Mouse (Mus musculus) embryonic facial prominence, embryonic 15.5 days (tissue): ENCODE results near the gene Smarcal1. TPM values are rescaled to one million over a fixed set of nuclear protein-coding genes. Genes with fewer than 3 reads are reported as not detected.

ENCODE experiments used
- ATAC-seq: fragments of 200-750 bp; cut with Nextera tagmentation; 2 replicates; pipeline ENCODE4 v1.8.0; 2017; ENCODE audit warnings: low read depth, moderate TSS enrichment; ENCODE audit not compliant: insufficient number of reproducible peaks, low FRiP score, low TSS enrichment
- H3K27ac ChIP-seq: fragments of 300-500 bp; sonication (generic); replicated peaks from 2 replicates; pipeline ENCODE4 v1.5.1; 2015; ENCODE audit warnings: mild to moderate bottlenecking, inconsistent platforms
- H3K27me3 ChIP-seq: fragments of 300-500 bp; sonication (generic); 2 replicates; pipeline ENCODE4 v1.6.1; 2015; ENCODE audit warnings: inconsistent platforms
- H3K36me3 ChIP-seq: fragments of 300-500 bp; sonication (generic); 2 replicates; pipeline ENCODE4 v1.6.1; 2015; ENCODE audit warnings: mild to moderate bottlenecking, inconsistent platforms
- H3K4me1 ChIP-seq: fragments of 300-500 bp; sonication (generic); 2 replicates; pipeline ENCODE4 v1.6.1; 2015; ENCODE audit warnings: inconsistent platforms
- H3K4me2 ChIP-seq: fragments of 300-500 bp; sonication (generic); replicated peaks from 2 replicates; pipeline ENCODE4 v1.6.1; 2015; ENCODE audit warnings: mild to moderate bottlenecking, inconsistent platforms
- H3K4me3 ChIP-seq: fragments of 300-500 bp; sonication (generic); replicated peaks from 2 replicates; pipeline ENCODE4 v1.5.1; 2015; ENCODE audit warnings: mild to moderate bottlenecking, inconsistent platforms
- H3K9ac ChIP-seq: fragments of 300-500 bp; sonication (generic); 2 replicates; pipeline ENCODE4 v1.6.1; 2015; ENCODE audit warnings: inconsistent platforms
- H3K9me3 ChIP-seq: fragments of 300-500 bp; sonication (generic); replicated peaks from 2 replicates; pipeline ENCODE4 v1.6.1; 2016; ENCODE audit warnings: inconsistent platforms
- WGBS: fragments of 180-500 bp; shearing (Covaris S2); methylation state at CpG from one replicate; pipeline ENCODE4 v1.1.7; 2015; 5-methylcytosine and 5-hydroxymethylcytosine counted together
- polyA plus RNA-seq: library from polyadenylated mRNA; unstranded; fragments of >200 nt; fragmentation: Nextera tagmentation; extraction: Ambion mirVana; gene quantifications from 2 replicates; pipeline ENCODE4 v1.2.1, GENCODE M21; 2015

Smarcal1 gene
- polyA plus RNA-seq: 21.0 and 24.8 TPM in 2 replicates

DNA sequence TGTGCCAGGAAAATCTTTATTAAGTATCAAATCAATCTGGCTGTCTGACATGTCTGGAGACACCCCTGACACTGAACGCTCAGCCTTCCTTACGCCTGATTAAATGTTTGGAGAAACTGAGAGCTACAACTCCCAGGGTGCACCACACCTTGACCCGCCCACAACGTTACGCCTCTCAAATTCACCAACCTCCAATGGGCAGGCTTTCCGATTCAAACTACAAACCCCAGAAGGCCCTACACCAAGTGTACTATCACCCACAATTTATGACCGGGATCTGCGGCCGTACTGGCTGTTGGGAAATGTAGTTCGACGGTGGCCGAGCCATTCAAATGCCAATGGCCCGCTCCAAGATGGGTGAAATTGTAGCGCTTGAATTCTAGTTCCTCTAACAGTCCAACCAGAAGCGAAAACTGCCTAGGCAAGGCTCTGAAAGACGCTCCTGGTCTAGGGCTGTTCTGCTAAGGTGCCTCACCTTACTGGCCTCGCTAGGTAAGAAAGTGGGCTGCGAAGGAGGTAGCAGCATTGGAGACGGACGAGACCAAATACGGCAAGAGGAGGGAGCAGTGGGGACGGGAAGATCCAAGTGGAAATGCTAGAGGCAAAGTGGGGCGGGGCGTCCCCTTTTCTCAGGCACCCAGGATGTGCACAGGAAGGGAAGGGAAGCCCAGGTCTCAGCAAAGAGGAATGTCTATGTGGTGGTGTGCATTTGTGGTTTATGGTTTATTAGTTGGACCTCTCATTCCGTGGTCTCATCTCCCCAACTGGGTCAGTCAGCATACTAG is at the start of gene Smarcal1:
TSS of gene Smarcal1 (plus strand) at position 305 of the 785 bp plus-strand sequence.
- Histone ChIP-seq H3K36me3 (peaks cover 25% of the 10 kb centered on the region), H3K4me1 (peaks cover 11% of the 10 kb centered on the region), H3K4me2 (peak within 1 kb of the TSS; percentile 67), H3K9me3 (no peaks in the 10 kb centered on the region), H3K4me3 (peak within 1 kb of the TSS; percentile 59), H3K27me3 (peaks cover 3% of the 10 kb centered on the region; the same call in 1 of the 2 replicates), H3K27ac (peak within 1 kb of the TSS; percentile 89), H3K9ac (peak within 1 kb of the TSS; percentile 41)
- 0% methylated on average over 25 of the region's 25 CpGs for WGBS
- ATAC-seq: peak; percentile 99

- H3K27ac ChIP-seq: no peak overlapping the region
- peaks cover 44% of the 10 kb centered on the region for H3K27me3 ChIP-seq
- peaks cover 15% of the 10 kb centered on the region for H3K4me1 ChIP-seq
- no peak overlapping the region for H3K9ac ChIP-seq
- no peak overlapping the region for H3K4me2 ChIP-seq
- no peak overlapping the region for H3K4me3 ChIP-seq
- H3K9me3 ChIP-seq: no peaks in the 10 kb centered on the region
- no peaks in the 10 kb centered on the region for H3K36me3 ChIP-seq
- ATAC-seq: no peak
Measured at GRCm38 (mm10) chr1:72533439-72533838, 49.6 kb upstream of the Smarcal1 start.

GRCm38 (mm10) chr1:72535725-72536571 is 47.1 kb upstream of the Smarcal1 start:
- H3K36me3 ChIP-seq: no peaks in the 10 kb centered on the region

DNA sequence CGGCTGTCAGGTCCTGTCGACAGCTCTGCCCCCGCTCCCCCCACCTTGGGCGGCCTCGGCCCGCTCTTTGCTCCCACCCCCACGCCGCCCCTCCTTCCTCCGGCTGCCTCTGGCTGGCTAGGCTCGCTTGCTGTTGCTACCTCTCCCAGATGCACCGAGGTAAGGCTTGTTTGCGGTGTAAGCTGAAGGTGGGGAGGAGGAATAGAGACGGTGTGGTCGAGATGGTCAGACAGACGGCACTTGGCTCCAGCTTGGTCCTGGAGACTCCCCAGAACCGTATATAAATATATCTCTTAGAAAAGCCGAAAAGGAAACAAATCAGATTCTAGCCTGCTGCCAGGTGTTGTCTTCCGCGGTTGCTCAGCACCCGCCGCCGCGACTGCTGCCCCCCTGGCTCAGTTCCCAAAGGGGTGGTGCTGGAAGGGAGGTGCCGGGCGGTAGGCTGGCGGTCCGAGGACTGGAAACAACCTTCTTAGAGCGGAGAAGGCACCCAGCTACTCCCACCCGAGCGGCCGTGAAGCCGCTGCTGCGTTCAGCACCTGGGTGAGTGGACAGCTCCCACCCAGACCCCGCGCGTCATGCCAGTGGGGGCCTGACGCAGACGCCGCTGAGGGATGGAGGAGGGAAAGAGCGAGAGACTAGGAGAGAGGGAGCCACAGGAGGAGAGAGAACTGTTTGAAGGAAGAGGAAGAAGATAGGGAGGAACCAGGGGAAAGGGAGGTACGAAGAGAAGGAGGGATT is 46.3 kb upstream of the Smarcal1 start, which contains the start of gene March4:
TSS of gene March4 (minus strand) at position 320 of the 741 bp plus-strand sequence.
- WGBS: under 1% methylated on average over 41 of the region's 41 CpGs
- Histone ChIP-seq H3K4me1 (peaks cover 15% of the 10 kb centered on the region), H3K27ac (no peak within 1 kb of the TSS), H3K36me3 (no peaks in the 10 kb centered on the region), H3K9ac (no peak within 1 kb of the TSS), H3K4me2 (peak within 1 kb of the TSS; percentile 63), H3K27me3 (peaks cover 45% of the 10 kb centered on the region), H3K4me3 (peak within 1 kb of the TSS; percentile 32), H3K9me3 (no peaks in the 10 kb centered on the region)
- peak; percentile 49 for ATAC-seq

More at GRCm38 (mm10) chr1:72535725-72536571, 47.1 kb upstream of the Smarcal1 start:
- H3K9ac ChIP-seq: no peak overlapping the region
- H3K27ac ChIP-seq: no peak overlapping the region
- peak overlapping the region; percentile 32 for H3K4me3 ChIP-seq
- H3K27me3 ChIP-seq: peaks cover 48% of the 10 kb centered on the region
- H3K9me3 ChIP-seq: no peaks in the 10 kb centered on the region
- under 1% methylated on average over 36 of the region's 36 CpGs for WGBS
- peak overlapping the region; percentile 63 for H3K4me2 ChIP-seq
- H3K4me1 ChIP-seq: peaks cover 15% of the 10 kb centered on the region
- ATAC-seq: peak; percentile 54; the same call in 1 of the 2 replicates

- Histone ChIP-seq H3K36me3 (no peaks in the 10 kb centered on the region), H3K27me3 (peaks cover 40% of the 10 kb centered on the region), H3K27ac (no peak overlapping the region), H3K9ac (no peak overlapping the region), H3K4me3 (no peak overlapping the region), H3K4me2 (no peak overlapping the region), H3K9me3 (no peaks in the 10 kb centered on the region), H3K4me1 (peaks cover 15% of the 10 kb centered on the region)
- WGBS: 77% methylated on average over 5 of the region's 5 CpGs
- ATAC-seq: no peak
Measured at GRCm38 (mm10) chr1:72538266-72538665, 44.8 kb upstream of the Smarcal1 start.

DNA sequence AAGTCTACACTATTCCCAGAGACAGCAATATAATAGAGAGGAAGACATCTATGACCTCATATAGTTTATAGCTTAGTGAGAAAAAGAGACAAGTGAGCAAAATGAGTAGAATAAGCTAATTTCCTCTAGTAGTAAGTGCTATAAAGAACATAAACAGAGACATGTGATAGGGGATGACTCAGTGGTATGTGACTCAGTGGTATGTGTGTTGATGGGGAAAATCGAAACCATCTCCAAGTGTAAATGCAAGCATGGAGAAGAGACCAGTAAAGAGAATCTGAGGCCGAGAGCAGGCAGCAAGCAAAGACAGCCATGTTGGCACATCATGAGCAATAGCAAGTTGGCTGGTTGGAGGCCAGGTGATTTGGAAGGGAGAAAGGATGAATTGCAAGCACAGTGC is 32.7 kb upstream of the Smarcal1 start:
- Histone ChIP-seq H3K9ac (no peak overlapping the region), H3K27me3 (no peaks in the 10 kb centered on the region), H3K4me3 (no peak overlapping the region), H3K4me2 (no peak overlapping the region), H3K36me3 (no peaks in the 10 kb centered on the region), H3K9me3 (no peaks in the 10 kb centered on the region), H3K4me1 (no peaks in the 10 kb centered on the region), H3K27ac (no peak overlapping the region)
- 77% methylated on average over 2 of the region's 2 CpGs for WGBS
- no peak for ATAC-seq

- Histone ChIP-seq H3K9ac (no peak overlapping the region), H3K4me2 (no peak overlapping the region), H3K4me3 (no peak overlapping the region), H3K36me3 (no peaks in the 10 kb centered on the region), H3K27ac (no peak overlapping the region), H3K27me3 (no peaks in the 10 kb centered on the region), H3K9me3 (no peaks in the 10 kb centered on the region), H3K4me1 (no peaks in the 10 kb centered on the region)
- ATAC-seq: no peak
- 78% methylated on average over 3 of the region's 3 CpGs for WGBS
Measured at GRCm38 (mm10) chr1:72556471-72556870, 26.6 kb upstream of the Smarcal1 start.

DNA sequence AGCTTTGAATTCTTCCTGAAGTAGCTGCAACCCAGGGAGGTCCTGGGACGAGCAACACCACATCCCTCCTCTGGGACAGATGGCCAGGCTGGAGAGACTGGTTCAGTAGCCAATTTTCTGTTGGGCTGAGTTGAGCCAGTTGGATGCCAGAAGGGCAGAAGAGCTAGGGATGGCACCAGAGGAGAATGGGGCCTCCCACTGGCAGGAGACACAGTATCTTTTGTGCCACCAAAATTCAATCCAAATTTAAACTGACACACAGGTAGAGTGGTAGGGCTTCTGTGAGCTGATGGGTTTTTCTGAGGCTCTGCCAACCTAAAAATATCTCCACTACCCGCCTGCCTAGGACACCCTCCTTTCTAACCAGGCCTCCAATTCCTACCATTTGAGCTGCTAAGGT is 24.4 kb upstream of the Smarcal1 start:
- H3K27ac ChIP-seq: no peak overlapping the region
- WGBS: 65% methylated on average over 2 of the region's 2 CpGs
- no peaks in the 10 kb centered on the region for H3K9me3 ChIP-seq
- H3K36me3 ChIP-seq: no peaks in the 10 kb centered on the region
- no peak overlapping the region for H3K4me3 ChIP-seq
- H3K9ac ChIP-seq: no peak overlapping the region
- no peak overlapping the region for H3K4me2 ChIP-seq
- no peak for ATAC-seq
- H3K27me3 ChIP-seq: no peaks in the 10 kb centered on the region
- no peaks in the 10 kb centered on the region for H3K4me1 ChIP-seq

DNA sequence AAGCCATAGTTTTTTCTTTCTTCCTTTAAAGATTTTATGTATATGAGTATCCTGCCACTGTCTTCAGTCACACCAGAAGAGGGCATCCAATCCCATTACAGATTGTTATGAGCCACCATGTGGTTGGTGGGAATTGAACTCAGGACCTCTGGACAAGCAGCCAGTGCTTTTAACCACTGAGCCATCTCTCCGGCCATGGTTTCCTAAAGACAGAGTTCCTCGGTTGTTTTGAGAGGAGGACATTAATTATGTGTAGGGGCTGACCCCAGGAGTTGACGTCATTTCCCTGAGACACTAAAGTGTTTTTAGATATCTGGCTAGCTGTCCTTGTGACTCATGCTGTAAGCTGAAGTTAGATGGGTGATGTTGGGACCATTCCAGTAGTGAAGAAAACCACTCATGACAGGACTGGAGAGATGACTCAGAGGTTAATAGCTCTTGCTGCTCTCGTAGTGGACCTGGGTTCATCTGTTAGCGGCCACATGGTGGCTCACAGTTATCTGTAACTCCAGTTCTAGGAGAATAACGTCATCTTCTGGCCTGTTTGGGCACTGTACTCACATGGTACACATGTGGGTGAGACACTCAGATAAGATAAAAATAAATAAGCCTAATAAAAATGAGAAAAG is 18.6 kb upstream of the Smarcal1 start:
- no peaks in the 10 kb centered on the region for H3K4me1 ChIP-seq
- no peak overlapping the region for H3K9ac ChIP-seq
- H3K4me2 ChIP-seq: no peak overlapping the region
- no peak overlapping the region for H3K4me3 ChIP-seq
- H3K27me3 ChIP-seq: no peaks in the 10 kb centered on the region
- ATAC-seq: no peak
- H3K36me3 ChIP-seq: no peaks in the 10 kb centered on the region
- no peaks in the 10 kb centered on the region for H3K9me3 ChIP-seq
- 76% methylated on average over 6 of the region's 6 CpGs for WGBS
- no peak overlapping the region for H3K27ac ChIP-seq

DNA sequence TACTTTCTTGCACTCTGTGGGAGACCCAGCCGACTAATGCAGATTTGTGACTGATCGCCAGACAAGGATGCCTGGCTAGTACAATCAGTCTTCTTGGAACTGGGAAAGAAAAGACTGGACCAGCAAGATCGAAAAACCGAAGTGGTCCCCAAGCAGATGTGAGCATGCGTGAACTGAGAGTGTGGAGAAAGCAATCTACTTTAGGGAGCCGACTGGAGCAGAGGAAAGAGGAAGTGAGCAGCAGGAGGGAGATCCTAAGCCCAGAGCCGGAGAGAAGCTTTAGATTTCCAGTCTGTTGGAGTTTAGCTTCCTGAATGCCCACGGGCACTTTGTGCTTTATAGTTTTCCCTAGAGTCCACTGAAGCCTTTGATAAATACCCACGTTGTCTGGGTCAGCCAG is 16.0 kb upstream of the Smarcal1 start:
- no peak overlapping the region for H3K27ac ChIP-seq
- no peak for ATAC-seq
- no peak overlapping the region for H3K4me3 ChIP-seq
- 25% methylated on average over 9 of the region's 9 CpGs for WGBS
- no peak overlapping the region for H3K4me2 ChIP-seq
- no peaks in the 10 kb centered on the region for H3K4me1 ChIP-seq
- H3K9me3 ChIP-seq: no peaks in the 10 kb centered on the region
- no peaks in the 10 kb centered on the region for H3K36me3 ChIP-seq
- H3K27me3 ChIP-seq: no peaks in the 10 kb centered on the region
- no peak overlapping the region for H3K9ac ChIP-seq
